Comparison of ENCODE assay signal across 27 mouse cellular contexts in the genomic region with DNA sequence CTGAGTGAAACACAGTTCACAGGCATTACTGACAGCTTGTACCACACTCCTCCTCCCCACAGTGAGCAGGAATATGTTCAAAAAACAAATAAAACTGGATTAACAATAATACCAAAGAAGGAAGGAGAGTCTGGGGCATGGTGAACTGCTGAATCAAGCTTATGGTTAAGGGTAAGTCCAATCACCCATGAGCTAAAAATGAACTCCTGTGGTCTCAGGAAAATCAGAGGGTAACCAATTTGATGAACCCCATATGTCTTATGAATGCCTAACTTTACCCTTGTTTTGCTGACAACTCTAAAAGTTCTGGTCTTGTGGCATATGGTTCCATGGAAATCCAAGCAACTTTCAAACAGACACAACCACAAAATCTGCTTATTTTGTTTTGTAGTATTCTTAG. TPM values are rescaled to one million over a fixed set of nuclear protein-coding genes. Genes with fewer than 3 reads are reported as not detected.
"Had no signal": no experiment of that assay in that cellular context is flagged by ENCODE, and none has a peak within 500 bp of the region (broad histone marks: within the 10 kb centered on the region; RNA-seq: fewer than 3 reads in every experiment).

No protein-coding gene starts in this region.

- DNase-seq: cerebellum, adult 2 months; cerebellum, adult 8-10 months; cerebellum, adult 9-11 months; cerebellum, postnatal 10 days; cerebellum, postnatal 14 days; cerebellum, postnatal 25 days; cerebellum, postnatal 36 days; embryo, embryonic 11 days; forebrain, postnatal 0 days; gastrocnemius, adult 2 months; gastrocnemius, postnatal 10 days; gastrocnemius, postnatal 14 days; gastrocnemius, postnatal 25 days; gastrocnemius, postnatal 36 days; heart, adult 11 months; heart, adult 18-20 months; heart, adult 2 months had no signal

- H3K27ac ChIP-seq: forebrain, embryonic 10.5 days; forebrain, embryonic 12.5 days; forebrain, embryonic 13.5 days; forebrain, embryonic 15.5 days; gastrocnemius, adult 2 months; heart, adult 2 months; heart, embryonic 10.5 days had no signal

- ATAC-seq: forebrain, embryonic 13.5 days; forebrain, embryonic 14.5 days; forebrain, embryonic 15.5 days; forebrain, embryonic 16.5 days; forebrain, postnatal 0 days had no signal

- H3K27me3 ChIP-seq: embryonic facial prominence, embryonic 12.5 days; forebrain, embryonic 12.5 days; forebrain, embryonic 13.5 days; forebrain, embryonic 15.5 days had no signal

- H3K4me1 ChIP-seq: embryonic facial prominence, embryonic 12.5 days; forebrain, embryonic 10.5 days; forebrain, embryonic 12.5 days; forebrain, embryonic 13.5 days; forebrain, embryonic 15.5 days; heart, embryonic 10.5 days had no signal

- H3K9me3 ChIP-seq: embryonic facial prominence, embryonic 12.5 days; forebrain, embryonic 10.5 days; forebrain, embryonic 12.5 days; forebrain, embryonic 13.5 days; forebrain, embryonic 15.5 days; heart, embryonic 10.5 days had no signal

- H3K4me3 ChIP-seq: embryonic facial prominence, embryonic 12.5 days; erythroblast, embryonic 14.5 days; forebrain, embryonic 10.5 days; forebrain, embryonic 12.5 days; forebrain, embryonic 13.5 days; forebrain, embryonic 15.5 days; gastrocnemius, adult 2 months; heart, adult 2 months; heart, embryonic 10.5 days had no signal

- H3K36me3 ChIP-seq: embryonic facial prominence, embryonic 12.5 days; forebrain, embryonic 10.5 days; forebrain, embryonic 12.5 days; forebrain, embryonic 15.5 days; heart, embryonic 10.5 days had no signal

- H3K4me2 ChIP-seq: embryonic facial prominence, embryonic 12.5 days; forebrain, embryonic 12.5 days; forebrain, embryonic 13.5 days; forebrain, embryonic 15.5 days; heart, embryonic 11.5 days had no signal

- H3K9ac ChIP-seq: embryonic facial prominence, embryonic 12.5 days; forebrain, embryonic 12.5 days; forebrain, embryonic 13.5 days; forebrain, embryonic 15.5 days; forebrain, postnatal 0 days had no signal

RNA-seq across cellular contexts. Expression of a gene that starts 37.9 kb away (rescaled TPM):
- polyA plus RNA-seq: erythroblast, embryonic 14.5 days; heart, embryonic 10.5 days; heart, embryonic 11.5 days had no signal
